Mouse (Mus musculus): ENCODE measurements at regions not wholly inside any gene's neighbourhood (a gene's known extent, or its start where the extent isn't known, plus 50 kb on each side); places are given as distances from the start of the nearest gene placed in this dataset.

GRCm38 (mm10) chr10:111746067-111746878, 226.2 kb upstream of the Krr1 start:
- TF ChIP-seq POLR2A (IDR thresholded peaks at IDR 0.05; ENCODE audit: extremely low read depth, insufficient read depth, low read length) (no peak), CTCF (IDR thresholded peaks at IDR 0.05; ENCODE audit: extremely low read depth, insufficient read depth, low read length) (no peak)
- Histone ChIP-seq H3K27ac (ENCODE audit: insufficient read depth, low read length) (no peak overlapping the region), H3K4me1 (ENCODE audit: control insufficient read depth, insufficient read depth, low read length) (no peaks in the 10 kb centered on the region), H3K4me3 (ENCODE audit: insufficient read depth, low read length) (no peak overlapping the region)

- no peaks in the 10 kb centered on the region for H3K4me1 ChIP-seq (ENCODE audit: control insufficient read depth, insufficient read depth, low read length)
- TF ChIP-seq CTCF (IDR thresholded peaks at IDR 0.05; ENCODE audit: extremely low read depth, insufficient read depth, low read length) = no peak
- no peak for TF ChIP-seq POLR2A (IDR thresholded peaks at IDR 0.05; ENCODE audit: extremely low read depth, insufficient read depth, low read length)
- no peak overlapping the region for H3K27ac ChIP-seq (ENCODE audit: insufficient read depth, low read length)
- H3K4me3 ChIP-seq (ENCODE audit: insufficient read depth, low read length) = no peak overlapping the region
Observed at GRCm38 (mm10) chr10:111746879-111747477, 225.5 kb upstream of the Krr1 start.

- Histone ChIP-seq H3K4me3 (ENCODE audit: insufficient read depth, low read length) (no peak overlapping the region), H3K27ac (ENCODE audit: insufficient read depth, low read length) (no peak overlapping the region), H3K4me1 (ENCODE audit: control insufficient read depth, insufficient read depth, low read length) (no peaks in the 10 kb centered on the region)
- TF ChIP-seq POLR2A (IDR thresholded peaks at IDR 0.05; ENCODE audit: extremely low read depth, insufficient read depth, low read length) (no peak), CTCF (IDR thresholded peaks at IDR 0.05; ENCODE audit: extremely low read depth, insufficient read depth, low read length) (no peak)
Observed at GRCm38 (mm10) chr10:111748482-111748881, 224.0 kb upstream of the Krr1 start.

GRCm38 (mm10) chr10:111753646-111754045, 218.8 kb upstream of the Krr1 start:
- no peak overlapping the region for H3K27ac ChIP-seq (ENCODE audit: insufficient read depth, low read length)
- TF ChIP-seq POLR2A (IDR thresholded peaks at IDR 0.05; ENCODE audit: extremely low read depth, insufficient read depth, low read length) = no peak
- no peak for TF ChIP-seq CTCF (IDR thresholded peaks at IDR 0.05; ENCODE audit: extremely low read depth, insufficient read depth, low read length)
- no peaks in the 10 kb centered on the region for H3K4me1 ChIP-seq (ENCODE audit: control insufficient read depth, insufficient read depth, low read length)
- H3K4me3 ChIP-seq (ENCODE audit: insufficient read depth, low read length) = no peak overlapping the region

- no peak for TF ChIP-seq CTCF (IDR thresholded peaks at IDR 0.05; ENCODE audit: extremely low read depth, insufficient read depth, low read length)
- TF ChIP-seq POLR2A (IDR thresholded peaks at IDR 0.05; ENCODE audit: extremely low read depth, insufficient read depth, low read length) = no peak
- H3K4me3 ChIP-seq (ENCODE audit: insufficient read depth, low read length) = no peak overlapping the region
- no peak overlapping the region for H3K27ac ChIP-seq (ENCODE audit: insufficient read depth, low read length)
- H3K4me1 ChIP-seq (ENCODE audit: control insufficient read depth, insufficient read depth, low read length) = no peaks in the 10 kb centered on the region
Observed at GRCm38 (mm10) chr10:111755964-111756363, 216.5 kb upstream of the Krr1 start.

GRCm38 (mm10) chr10:111756528-111756927, 215.9 kb upstream of the Krr1 start:
- TF ChIP-seq CTCF (IDR thresholded peaks at IDR 0.05; ENCODE audit: extremely low read depth, insufficient read depth, low read length) = no peak
- no peak for TF ChIP-seq POLR2A (IDR thresholded peaks at IDR 0.05; ENCODE audit: extremely low read depth, insufficient read depth, low read length)
- Histone ChIP-seq H3K4me1 (ENCODE audit: control insufficient read depth, insufficient read depth, low read length) (no peaks in the 10 kb centered on the region), H3K4me3 (ENCODE audit: insufficient read depth, low read length) (no peak overlapping the region), H3K27ac (ENCODE audit: insufficient read depth, low read length) (no peak overlapping the region)

GRCm38 (mm10) chr10:111757689-111758088, 214.8 kb upstream of the Krr1 start:
- no peak for TF ChIP-seq POLR2A (IDR thresholded peaks at IDR 0.05; ENCODE audit: extremely low read depth, insufficient read depth, low read length)
- no peak for TF ChIP-seq CTCF (IDR thresholded peaks at IDR 0.05; ENCODE audit: extremely low read depth, insufficient read depth, low read length)
- H3K4me1 ChIP-seq (ENCODE audit: control insufficient read depth, insufficient read depth, low read length) = no peaks in the 10 kb centered on the region
- H3K27ac ChIP-seq (ENCODE audit: insufficient read depth, low read length) = no peak overlapping the region
- H3K4me3 ChIP-seq (ENCODE audit: insufficient read depth, low read length) = no peak overlapping the region

- no peak overlapping the region for H3K27ac ChIP-seq (ENCODE audit: insufficient read depth, low read length)
- no peak overlapping the region for H3K4me3 ChIP-seq (ENCODE audit: insufficient read depth, low read length)
- TF ChIP-seq CTCF (IDR thresholded peaks at IDR 0.05; ENCODE audit: extremely low read depth, insufficient read depth, low read length) = no peak
- TF ChIP-seq POLR2A (IDR thresholded peaks at IDR 0.05; ENCODE audit: extremely low read depth, insufficient read depth, low read length) = no peak
- no peaks in the 10 kb centered on the region for H3K4me1 ChIP-seq (ENCODE audit: control insufficient read depth, insufficient read depth, low read length)
Observed at GRCm38 (mm10) chr10:111759505-111759904, 213.0 kb upstream of the Krr1 start.

- H3K4me1 ChIP-seq (ENCODE audit: control insufficient read depth, insufficient read depth, low read length) = no peaks in the 10 kb centered on the region
- no peak overlapping the region for H3K4me3 ChIP-seq (ENCODE audit: insufficient read depth, low read length)
- no peak overlapping the region for H3K27ac ChIP-seq (ENCODE audit: insufficient read depth, low read length)
- TF ChIP-seq CTCF (IDR thresholded peaks at IDR 0.05; ENCODE audit: extremely low read depth, insufficient read depth, low read length) (no peak), POLR2A (IDR thresholded peaks at IDR 0.05; ENCODE audit: extremely low read depth, insufficient read depth, low read length) (no peak)
Observed at GRCm38 (mm10) chr10:111762751-111763528, 209.5 kb upstream of the Krr1 start.
